Mouse (Mus musculus) testis, adult 2 months (tissue): ENCODE data around the gene Kalrn.

Experiments
- CTCF ChIP-seq: fragments of 200-500 bp; IDR thresholded peaks from 2 replicates; pipeline ENCODE4 v1.5.1; 2012; ENCODE audit warnings: low read depth, mild to moderate bottlenecking, inconsistent platforms, low read length, moderate library complexity; ENCODE audit not compliant: control insufficient read depth, insufficient read depth, insufficient replicate concordance
- POLR2A ChIP-seq: fragments of 200-500 bp; IDR thresholded peaks from 2 replicates; pipeline ENCODE4 v1.6.1; 2012; ENCODE audit warnings: low read depth, mild to moderate bottlenecking, inconsistent platforms, low read length, moderate library complexity; ENCODE audit not compliant: control insufficient read depth

DNA sequence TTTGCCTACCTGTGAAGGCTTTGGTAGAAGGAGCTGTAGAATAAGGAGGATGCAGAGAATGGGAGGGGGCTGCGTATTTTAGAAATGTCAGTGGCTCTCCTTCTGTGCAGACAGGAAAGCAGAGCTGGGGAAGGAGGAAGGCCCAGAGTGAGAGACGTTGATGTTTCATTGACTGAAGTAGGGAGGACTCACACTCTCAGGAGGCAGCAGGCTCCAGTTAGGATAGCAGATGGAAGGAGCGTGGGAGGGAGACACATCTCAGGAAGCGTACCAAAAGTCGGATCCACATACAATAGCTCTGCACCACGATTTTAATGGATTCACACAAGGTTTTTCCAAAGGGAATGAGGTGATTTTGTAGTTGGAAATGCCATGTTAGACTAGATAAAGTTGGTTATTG, 184.5 kb downstream of the Kalrn start:
- no peak for TF ChIP-seq POLR2A
- TF ChIP-seq CTCF = no peak
